Mouse (Mus musculus): ENCODE data around the gene Zbtb20. TPM values are rescaled to one million over a fixed set of nuclear protein-coding genes. Genes with fewer than 3 reads are reported as not detected.
A peak's percentile ranks its signal among the peaks of the same experiment; 100 is the strongest.

Gene Zbtb20
- polyA plus RNA-seq, 1 experiment from 2014 or later, result 32.5 TPM

- Histone ChIP-seq H3K27ac (no peak overlapping the region), H3K4me1 (no peaks in the 10 kb centered on the region), H3K36me3 (no peaks in the 10 kb centered on the region), H3K27me3 (ENCODE audit: insufficient read depth, poor library complexity, severe bottlenecking) (no peaks in the 10 kb centered on the region), H3K9me3 (no peaks in the 10 kb centered on the region), H3K4me3 (no peak overlapping the region)
- DNase-seq (ENCODE audit: low spot score), result no peak
- 64% methylated on average over 4 of the region's 4 CpGs for WGBS
Observed at GRCm38 (mm10) chr16:43415864-43416263, 540.2 kb downstream of the Zbtb20 start.

GRCm38 (mm10) chr16:43419923-43420322, 544.2 kb downstream of the Zbtb20 start:
- Histone ChIP-seq H3K4me1 (no peaks in the 10 kb centered on the region), H3K4me3 (no peak overlapping the region), H3K27ac (no peak overlapping the region), H3K9me3 (no peaks in the 10 kb centered on the region), H3K27me3 (ENCODE audit: insufficient read depth, poor library complexity, severe bottlenecking) (no peaks in the 10 kb centered on the region), H3K36me3 (no peaks in the 10 kb centered on the region)
- DNase-seq (ENCODE audit: low spot score), result no peak
- WGBS, result 68% methylated on average over 2 of the region's 2 CpGs

- DNase-seq (ENCODE audit: low spot score), result no peak
- Histone ChIP-seq H3K4me3 (no peak overlapping the region), H3K27ac (no peak overlapping the region), H3K9me3 (no peaks in the 10 kb centered on the region), H3K4me1 (peaks cover 7% of the 10 kb centered on the region; the same call in 1 of the 2 replicates), H3K27me3 (ENCODE audit: insufficient read depth, poor library complexity, severe bottlenecking) (no peaks in the 10 kb centered on the region), H3K36me3 (no peaks in the 10 kb centered on the region)
- WGBS, result 90% methylated on average over 2 of the region's 2 CpGs
Observed at GRCm38 (mm10) chr16:43428955-43429354, 553.3 kb downstream of the Zbtb20 start.

GRCm38 (mm10) chr16:43430030-43430429, 554.3 kb downstream of the Zbtb20 start:
- DNase-seq (ENCODE audit: low spot score), result no peak
- Histone ChIP-seq H3K36me3 (no peaks in the 10 kb centered on the region), H3K27me3 (ENCODE audit: insufficient read depth, poor library complexity, severe bottlenecking) (no peaks in the 10 kb centered on the region), H3K4me1 (peaks cover 7% of the 10 kb centered on the region; the same call in 1 of the 2 replicates), H3K27ac (no peak overlapping the region), H3K9me3 (no peaks in the 10 kb centered on the region), H3K4me3 (no peak overlapping the region)
- WGBS, result 71% methylated on average over 4 of the region's 4 CpGs

- Histone ChIP-seq H3K4me3 (no peak overlapping the region), H3K4me1 (peaks cover 7% of the 10 kb centered on the region; the same call in 1 of the 2 replicates), H3K27me3 (ENCODE audit: insufficient read depth, poor library complexity, severe bottlenecking) (no peaks in the 10 kb centered on the region), H3K36me3 (no peaks in the 10 kb centered on the region), H3K27ac (no peak overlapping the region), H3K9me3 (no peaks in the 10 kb centered on the region)
- no peak for DNase-seq (ENCODE audit: low spot score)
- 61% methylated on average over 5 of the region's 5 CpGs for WGBS
Observed at GRCm38 (mm10) chr16:43431514-43432371, 556.1 kb downstream of the Zbtb20 start.

GRCm38 (mm10) chr16:43434941-43435340, 559.3 kb downstream of the Zbtb20 start:
- H3K4me1 ChIP-seq, result peaks cover 10% of the 10 kb centered on the region; the same call in 1 of the 2 replicates
- 64% methylated on average over 3 of the region's 3 CpGs for WGBS
- DNase-seq (ENCODE audit: low spot score), result no peak
- H3K36me3 ChIP-seq, result no peaks in the 10 kb centered on the region
- no peaks in the 10 kb centered on the region for H3K9me3 ChIP-seq
- H3K27ac ChIP-seq, result no peak overlapping the region
- no peak overlapping the region for H3K4me3 ChIP-seq
- H3K27me3 ChIP-seq (ENCODE audit: insufficient read depth, poor library complexity, severe bottlenecking), result no peaks in the 10 kb centered on the region

- DNase-seq (ENCODE audit: low spot score), result no peak
- WGBS, result 60% methylated on average over 8 of the region's 8 CpGs
- H3K4me3 ChIP-seq, result no peak overlapping the region
- no peaks in the 10 kb centered on the region for H3K36me3 ChIP-seq
- no peaks in the 10 kb centered on the region for H3K9me3 ChIP-seq
- peaks cover 13% of the 10 kb centered on the region; the same call in 1 of the 2 replicates for H3K4me1 ChIP-seq
- H3K27ac ChIP-seq, result no peak overlapping the region
- no peaks in the 10 kb centered on the region for H3K27me3 ChIP-seq (ENCODE audit: insufficient read depth, poor library complexity, severe bottlenecking)
Observed at GRCm38 (mm10) chr16:43438878-43439371, 563.2 kb downstream of the Zbtb20 start.

GRCm38 (mm10) chr16:43441392-43441791, 565.7 kb downstream of the Zbtb20 start:
- H3K27me3 ChIP-seq (ENCODE audit: insufficient read depth, poor library complexity, severe bottlenecking), result no peaks in the 10 kb centered on the region
- DNase-seq (ENCODE audit: low spot score), result no peak
- no peak overlapping the region for H3K4me3 ChIP-seq
- WGBS, result 51% methylated on average over 6 of the region's 6 CpGs
- peak overlapping the region; percentile 80; the same call in 1 of the 2 replicates for H3K27ac ChIP-seq
- H3K36me3 ChIP-seq, result no peaks in the 10 kb centered on the region
- no peaks in the 10 kb centered on the region for H3K9me3 ChIP-seq
- peaks cover 19% of the 10 kb centered on the region; the same call in 1 of the 2 replicates for H3K4me1 ChIP-seq

GRCm38 (mm10) chr16:43443034-43443433, 567.4 kb downstream of the Zbtb20 start:
- H3K4me1 ChIP-seq, result peaks cover 19% of the 10 kb centered on the region; the same call in 1 of the 2 replicates
- H3K9me3 ChIP-seq, result no peaks in the 10 kb centered on the region
- DNase-seq (ENCODE audit: low spot score), result no peak
- no peak overlapping the region for H3K4me3 ChIP-seq
- H3K27ac ChIP-seq, result no peak overlapping the region
- H3K27me3 ChIP-seq (ENCODE audit: insufficient read depth, poor library complexity, severe bottlenecking), result no peaks in the 10 kb centered on the region
- no peaks in the 10 kb centered on the region for H3K36me3 ChIP-seq
- WGBS, result 78% methylated on average over 2 of the region's 2 CpGs

GRCm38 (mm10) chr16:43448141-43448981, 572.7 kb downstream of the Zbtb20 start:
- no peak overlapping the region for H3K4me3 ChIP-seq
- no peaks in the 10 kb centered on the region for H3K36me3 ChIP-seq
- no peak overlapping the region for H3K27ac ChIP-seq
- H3K9me3 ChIP-seq, result no peaks in the 10 kb centered on the region
- peaks cover 10% of the 10 kb centered on the region; the same call in 1 of the 2 replicates for H3K4me1 ChIP-seq
- DNase-seq (ENCODE audit: low spot score), result no peak
- WGBS, result 85% methylated on average over 5 of the region's 5 CpGs
- H3K27me3 ChIP-seq (ENCODE audit: insufficient read depth, poor library complexity, severe bottlenecking), result no peaks in the 10 kb centered on the region

- 79% methylated on average over 4 of the region's 4 CpGs for WGBS
- no peak for DNase-seq (ENCODE audit: low spot score)
- Histone ChIP-seq H3K4me1 (peaks cover 4% of the 10 kb centered on the region; the same call in 1 of the 2 replicates), H3K27me3 (ENCODE audit: insufficient read depth, poor library complexity, severe bottlenecking) (no peaks in the 10 kb centered on the region), H3K27ac (no peak overlapping the region), H3K9me3 (no peaks in the 10 kb centered on the region), H3K4me3 (no peak overlapping the region), H3K36me3 (no peaks in the 10 kb centered on the region)
Observed at GRCm38 (mm10) chr16:43454370-43454934, 578.8 kb downstream of the Zbtb20 start.

GRCm38 (mm10) chr16:43456446-43457172, 580.9 kb downstream of the Zbtb20 start:
- Histone ChIP-seq H3K9me3 (no peaks in the 10 kb centered on the region), H3K36me3 (no peaks in the 10 kb centered on the region), H3K27ac (no peak overlapping the region), H3K27me3 (ENCODE audit: insufficient read depth, poor library complexity, severe bottlenecking) (no peaks in the 10 kb centered on the region), H3K4me3 (no peak overlapping the region), H3K4me1 (peaks cover 4% of the 10 kb centered on the region; the same call in 1 of the 2 replicates)
- WGBS, result 68% methylated on average over 8 of the region's 8 CpGs
- no peak for DNase-seq (ENCODE audit: low spot score)
